Mouse (Mus musculus) hindbrain, embryonic 11.5 days (tissue): ENCODE measurements around the gene Tas2r137. TPM values are rescaled to one million over a fixed set of nuclear protein-coding genes. Genes with fewer than 3 reads are reported as not detected.
A peak's percentile ranks its signal among the peaks of the same experiment; 100 is the strongest.

Source experiments
- ATAC-seq: fragments of 200-750 bp; cut with Nextera tagmentation; 2 replicates; pipeline ENCODE4 v1.8.0; 2017; ENCODE audit warnings: mild to moderate bottlenecking, moderate TSS enrichment, moderate library complexity; ENCODE audit not compliant: low FRiP score
- DNase-seq: peaks from one replicate; pipeline ENCODE4 v3.0.0-alpha.2; 2015; ENCODE audit warnings: low spot score
- H3K27ac ChIP-seq: fragments of 300-500 bp; sonication (generic); 2 replicates; pipeline ENCODE4 v1.5.1; 2014; ENCODE audit warnings: mild to moderate bottlenecking, low read depth, low read length
- H3K27me3 ChIP-seq: fragments of 300-500 bp; sonication (generic); 2 replicates; pipeline ENCODE4 v1.6.1; 2014; ENCODE audit warnings: mild to moderate bottlenecking, low read length, moderate library complexity, mixed read lengths; ENCODE audit not compliant: control insufficient read depth, insufficient read depth
- H3K36me3 ChIP-seq: fragments of 300-500 bp; sonication (generic); 2 replicates; pipeline ENCODE4 v1.6.1; 2014; ENCODE audit warnings: mild to moderate bottlenecking, low read length, moderate library complexity, mixed read lengths; ENCODE audit not compliant: control insufficient read depth, insufficient read depth
- H3K4me1 ChIP-seq: fragments of 300-500 bp; sonication (generic); replicated peaks from 2 replicates; pipeline ENCODE4 v1.6.1; 2014; ENCODE audit warnings: low read length, mixed read lengths; ENCODE audit not compliant: control insufficient read depth, insufficient read depth
- H3K4me2 ChIP-seq: fragments of 300-500 bp; sonication (generic); replicated peaks from 2 replicates; pipeline ENCODE4 v1.6.1; 2014; ENCODE audit warnings: mild to moderate bottlenecking, low read depth, low read length
- H3K4me3 ChIP-seq: fragments of 300-500 bp; sonication (generic); 2 replicates; pipeline ENCODE4 v1.5.1; 2014; ENCODE audit warnings: low read depth, low read length
- H3K9ac ChIP-seq: fragments of 300-500 bp; sonication (generic); 2 replicates; pipeline ENCODE4 v1.6.1; 2014; ENCODE audit warnings: low read depth, low read length
- H3K9me3 ChIP-seq: fragments of 300-500 bp; sonication (generic); 2 replicates; pipeline ENCODE4 v1.6.1; 2016; ENCODE audit warnings: low read length; ENCODE audit not compliant: control insufficient read depth
- WGBS: fragments of 180-500 bp; shearing (Covaris S2); extraction: QIAGEN DNeasy Blood & Tissue Kit; methylation state at CpG from one replicate; pipeline ENCODE4 v1.1.7; 2014; 5-methylcytosine and 5-hydroxymethylcytosine counted together
- polyA plus RNA-seq: library from polyadenylated mRNA; unstranded; fragments of >200 nt; fragmentation: Nextera tagmentation; extraction: Ambion mirVana; gene quantifications from 2 replicates; pipeline ENCODE4 v1.2.1, GENCODE M21; 2014

Tas2r137 gene
- not detected in 2 replicates for polyA plus RNA-seq

GRCm38 (mm10) chr6:40490933-40491332, at the start of gene Tas2r137:
Gene Tas2r137 (plus strand): TSS chr6:40491233.
- Histone ChIP-seq H3K27me3 (no peaks in the 10 kb centered on the region), H3K36me3 (no peaks in the 10 kb centered on the region), H3K4me1 (no peaks in the 10 kb centered on the region), H3K9me3 (no peaks in the 10 kb centered on the region), H3K4me3 (no peak within 1 kb of the TSS), H3K9ac (no peak within 1 kb of the TSS), H3K27ac (no peak within 1 kb of the TSS), H3K4me2 (no peak within 1 kb of the TSS)
- ATAC-seq (no peak), DNase-seq (no peak)

- H3K27ac ChIP-seq: no peak overlapping the region
- H3K4me2 ChIP-seq: no peak overlapping the region
- no peaks in the 10 kb centered on the region for H3K36me3 ChIP-seq
- no peak overlapping the region for H3K9ac ChIP-seq
- H3K4me1 ChIP-seq: no peaks in the 10 kb centered on the region
- H3K4me3 ChIP-seq: no peak overlapping the region
- H3K9me3 ChIP-seq: no peaks in the 10 kb centered on the region
- 78% methylated on average over 3 of the region's 3 CpGs for WGBS
- 0 out of 2 replicates have a peak, but pooled peaks cover 6% of the 10 kb centered on the region for H3K27me3 ChIP-seq
- no peak for ATAC-seq
- no peak for DNase-seq
These were observed 49.8 kb upstream of the Tas2r137 start for GRCm38 (mm10) chr6:40441276-40441675.

- no peak overlapping the region for H3K4me2 ChIP-seq
- no peak overlapping the region for H3K27ac ChIP-seq
- DNase-seq (no peak), ATAC-seq (no peak)
- 0 out of 2 replicates have a peak, but pooled peaks cover 6% of the 10 kb centered on the region for H3K27me3 ChIP-seq
- H3K36me3 ChIP-seq: no peaks in the 10 kb centered on the region
- 48% methylated on average over 3 of the region's 3 CpGs for WGBS
- no peaks in the 10 kb centered on the region for H3K4me1 ChIP-seq
- H3K9me3 ChIP-seq: no peaks in the 10 kb centered on the region
- H3K9ac ChIP-seq: no peak overlapping the region
- no peak overlapping the region for H3K4me3 ChIP-seq
These were observed 49.3 kb upstream of the Tas2r137 start for GRCm38 (mm10) chr6:40441755-40442154.

GRCm38 (mm10) chr6:40443281-40443928, 47.6 kb upstream of the Tas2r137 start:
- DNase-seq (no peak), ATAC-seq (no peak)
- H3K9me3 ChIP-seq: no peaks in the 10 kb centered on the region
- H3K27ac ChIP-seq: no peak overlapping the region
- H3K4me1 ChIP-seq: no peaks in the 10 kb centered on the region
- WGBS: 46% methylated on average over 10 of the region's 10 CpGs
- H3K36me3 ChIP-seq: no peaks in the 10 kb centered on the region
- no peaks in the 10 kb centered on the region for H3K27me3 ChIP-seq
- no peak overlapping the region for H3K4me3 ChIP-seq
- no peak overlapping the region for H3K4me2 ChIP-seq
- H3K9ac ChIP-seq: no peak overlapping the region

- H3K36me3 ChIP-seq: no peaks in the 10 kb centered on the region
- no peak overlapping the region for H3K4me2 ChIP-seq
- no peak overlapping the region for H3K4me3 ChIP-seq
- no peaks in the 10 kb centered on the region for H3K4me1 ChIP-seq
- no peak overlapping the region for H3K9ac ChIP-seq
- H3K27me3 ChIP-seq: no peaks in the 10 kb centered on the region
- no peak for ATAC-seq
- no peak overlapping the region for H3K27ac ChIP-seq
- no peak for DNase-seq
- H3K9me3 ChIP-seq: no peaks in the 10 kb centered on the region
These were observed 42.4 kb upstream of the Tas2r137 start for GRCm38 (mm10) chr6:40448626-40449025.

- ATAC-seq: no peak
- no peaks in the 10 kb centered on the region for H3K36me3 ChIP-seq
- no peak overlapping the region for H3K27ac ChIP-seq
- no peaks in the 10 kb centered on the region for H3K27me3 ChIP-seq
- H3K4me3 ChIP-seq: no peak overlapping the region
- H3K9ac ChIP-seq: no peak overlapping the region
- DNase-seq: peak; percentile 54
- H3K4me1 ChIP-seq: no peaks in the 10 kb centered on the region
- 22% methylated on average over 7 of the region's 7 CpGs for WGBS
- no peak overlapping the region for H3K4me2 ChIP-seq
- no peaks in the 10 kb centered on the region for H3K9me3 ChIP-seq
These were observed 36.5 kb upstream of the Tas2r137 start for GRCm38 (mm10) chr6:40454436-40455041.

GRCm38 (mm10) chr6:40465710-40466109, 25.3 kb upstream of the Tas2r137 start:
- no peaks in the 10 kb centered on the region for H3K36me3 ChIP-seq
- no peak overlapping the region for H3K27ac ChIP-seq
- DNase-seq (no peak), ATAC-seq (no peak)
- H3K27me3 ChIP-seq: no peaks in the 10 kb centered on the region
- WGBS: 50% methylated on average over 6 of the region's 6 CpGs
- no peaks in the 10 kb centered on the region for H3K4me1 ChIP-seq
- H3K9ac ChIP-seq: no peak overlapping the region
- no peak overlapping the region for H3K4me3 ChIP-seq
- no peaks in the 10 kb centered on the region for H3K9me3 ChIP-seq
- no peak overlapping the region for H3K4me2 ChIP-seq

- Histone ChIP-seq H3K4me1 (no peaks in the 10 kb centered on the region), H3K9ac (peak within 1 kb of the TSS; percentile 93), H3K27me3 (no peaks in the 10 kb centered on the region), H3K36me3 (peaks cover 7% of the 10 kb centered on the region; the same call in 1 of the 2 replicates), H3K27ac (peak within 1 kb of the TSS; percentile 92), H3K4me3 (peak within 1 kb of the TSS; percentile 79), H3K9me3 (no peaks in the 10 kb centered on the region), H3K4me2 (peak within 1 kb of the TSS; percentile 48)
- ATAC-seq: peak; percentile 96
- WGBS: under 1% methylated on average over 54 of the region's 54 CpGs
- peak; percentile 96 for DNase-seq
These were observed 19.9 kb upstream of the Tas2r137 start, which contains the start of gene Ssbp1 for GRCm38 (mm10) chr6:40470916-40471719. Gene Ssbp1 (plus strand): TSS chr6:40471352.
